Mouse (Mus musculus) brown adipose tissue, adult 24 weeks (tissue): ENCODE measurements around the gene Oscp1. TPM values are rescaled to one million over a fixed set of nuclear protein-coding genes. Genes with fewer than 3 reads are reported as not detected.

Experiments
- H3K27ac ChIP-seq: fragments of 200-500 bp; replicated peaks from 2 replicates; pipeline ENCODE4 v1.5.1; 2012; ENCODE audit warnings: low read depth, mild to moderate bottlenecking, low read length
- H3K4me1 ChIP-seq: fragments of 200-500 bp; 2 replicates; pipeline ENCODE4 v1.6.1; 2012; ENCODE audit warnings: low read length, mixed read lengths; ENCODE audit not compliant: control insufficient read depth, insufficient read depth, insufficient read length
- H3K4me3 ChIP-seq: fragments of 200-500 bp; 2 replicates; pipeline ENCODE4 v1.5.1; 2012; ENCODE audit warnings: low read depth, mild to moderate bottlenecking, low read length, moderate library complexity; ENCODE audit not compliant: insufficient read depth
- polyA plus RNA-seq: library from polyadenylated mRNA; stranded (reverse); fragments of >200 nt; gene quantifications from 2 replicates; pipeline ENCODE4 v1.2.4, GENCODE M21; 2012; ENCODE audit not compliant: missing spikeins, insufficient read depth, insufficient read length

Gene Oscp1
- 16.3 and 26.3 TPM in 2 replicates for polyA plus RNA-seq

- no peak within 1 kb of the TSS for H3K27ac ChIP-seq
- peak within 1 kb of the TSS; percentile 76 for H3K4me3 ChIP-seq
- H3K4me1 ChIP-seq, result no peaks in the 10 kb centered on the region
Observed at GRCm38 (mm10) chr4:126058134-126058996, at the start of gene Oscp1. Oscp1 (plus strand) TSS chr4:126058565.

GRCm38 (mm10) chr4:126017676-126018332 is 40.6 kb upstream of the Oscp1 start:
- H3K27ac ChIP-seq, result no peak overlapping the region
- H3K4me1 ChIP-seq, result no peaks in the 10 kb centered on the region
- no peak overlapping the region for H3K4me3 ChIP-seq

DNA sequence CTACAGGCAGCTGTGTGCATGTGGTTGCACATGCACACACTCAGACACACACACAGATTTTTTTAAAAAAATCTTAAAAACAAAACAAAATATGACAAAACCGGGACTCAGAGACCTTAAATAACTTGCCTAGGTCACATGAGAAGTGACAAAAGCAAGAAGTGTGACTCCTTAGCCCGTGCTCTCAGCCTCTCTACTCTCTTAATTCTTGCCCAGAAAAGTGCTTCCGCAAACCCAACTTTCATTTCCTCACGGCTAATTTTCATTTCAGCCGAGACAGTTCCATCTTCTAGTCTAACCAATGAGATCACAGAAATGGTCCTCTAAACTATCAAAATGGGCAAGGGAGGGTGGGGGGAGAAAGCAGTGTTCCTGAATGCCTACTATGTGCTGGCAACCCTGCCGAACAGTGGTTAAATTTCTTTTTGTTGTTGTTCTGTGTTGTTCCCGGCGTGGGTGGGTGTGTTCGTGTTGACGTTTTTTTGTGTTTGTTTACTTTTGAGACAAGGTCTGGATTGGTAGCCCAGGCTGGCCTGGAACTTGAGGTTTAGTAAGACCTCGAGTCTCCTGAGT is 39.3 kb upstream of the Oscp1 start:
- no peaks in the 10 kb centered on the region for H3K4me1 ChIP-seq
- 0 out of 2 replicates have a peak overlapping the region, but pooled peaks have one; percentile 27 for H3K27ac ChIP-seq
- no peak overlapping the region for H3K4me3 ChIP-seq

- H3K27ac ChIP-seq, result peak within 1 kb of the TSS; percentile 63
- H3K4me3 ChIP-seq, result peak within 1 kb of the TSS; percentile 36
- no peaks in the 10 kb centered on the region for H3K4me1 ChIP-seq
Observed at GRCm38 (mm10) chr4:126024303-126024900, 34.0 kb upstream of the Oscp1 start, which contains the start of gene Csf3r. Csf3r (plus strand) TSS chr4:126024550.

GRCm38 (mm10) chr4:126025801-126026200 is 32.6 kb upstream of the Oscp1 start:
- no peaks in the 10 kb centered on the region for H3K4me1 ChIP-seq
- H3K27ac ChIP-seq, result no peak overlapping the region
- no peak overlapping the region for H3K4me3 ChIP-seq

GRCm38 (mm10) chr4:126027980-126028379 is 30.4 kb upstream of the Oscp1 start:
- H3K27ac ChIP-seq, result no peak overlapping the region

DNA sequence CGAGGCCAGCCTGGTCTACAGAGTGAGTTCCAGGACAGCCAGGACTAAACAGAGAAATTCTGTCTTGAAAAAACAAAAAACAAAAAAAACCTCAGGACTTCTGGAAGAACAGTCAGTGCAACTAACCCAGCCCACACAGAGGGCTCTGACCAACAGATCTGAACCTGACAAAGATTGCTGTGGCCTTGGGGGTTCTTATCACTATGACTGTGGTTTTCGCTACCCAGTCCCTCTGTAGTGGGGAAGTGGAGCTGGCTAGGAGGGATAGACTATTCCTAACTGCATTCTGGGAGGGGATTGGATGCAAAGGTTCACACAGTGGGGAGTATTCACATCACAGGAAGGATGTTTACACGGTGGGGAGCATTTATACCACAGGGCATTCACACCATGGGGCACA is 29.3 kb upstream of the Oscp1 start:
- no peak overlapping the region for H3K4me3 ChIP-seq
- H3K4me1 ChIP-seq, result no peaks in the 10 kb centered on the region

More at GRCm38 (mm10) chr4:126027980-126028379, 30.4 kb upstream of the Oscp1 start:
- H3K4me1 ChIP-seq, result no peaks in the 10 kb centered on the region
- no peak overlapping the region for H3K4me3 ChIP-seq

DNA sequence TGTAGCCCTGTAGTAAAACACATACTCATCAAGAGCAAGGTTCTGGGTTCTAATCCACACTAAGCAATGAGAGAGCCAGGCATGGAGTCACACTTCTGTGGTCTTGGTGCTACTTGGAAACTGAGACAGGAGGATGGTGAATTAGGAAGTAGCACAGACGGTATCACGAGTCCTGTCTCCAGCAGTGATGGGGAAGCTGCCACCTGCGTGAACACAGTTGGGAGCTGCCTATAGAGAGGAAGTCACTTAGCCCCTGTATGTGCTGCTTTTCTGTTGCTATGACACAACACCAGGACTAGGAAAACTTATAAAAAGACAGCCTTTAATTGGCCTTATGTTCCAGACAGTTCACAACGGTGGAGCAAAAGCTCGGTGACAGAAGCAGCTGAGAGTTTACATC is 27.7 kb upstream of the Oscp1 start:
- H3K4me1 ChIP-seq, result no peaks in the 10 kb centered on the region
- H3K4me3 ChIP-seq, result no peak overlapping the region
- H3K27ac ChIP-seq, result no peak overlapping the region

More for the DNA sequence above, 29.3 kb upstream of the Oscp1 start:
- H3K27ac ChIP-seq, result no peak overlapping the region

- H3K27ac ChIP-seq, result no peak overlapping the region
- no peak overlapping the region for H3K4me3 ChIP-seq
- no peaks in the 10 kb centered on the region for H3K4me1 ChIP-seq
Observed at GRCm38 (mm10) chr4:126035413-126035812, 23.0 kb upstream of the Oscp1 start.

DNA sequence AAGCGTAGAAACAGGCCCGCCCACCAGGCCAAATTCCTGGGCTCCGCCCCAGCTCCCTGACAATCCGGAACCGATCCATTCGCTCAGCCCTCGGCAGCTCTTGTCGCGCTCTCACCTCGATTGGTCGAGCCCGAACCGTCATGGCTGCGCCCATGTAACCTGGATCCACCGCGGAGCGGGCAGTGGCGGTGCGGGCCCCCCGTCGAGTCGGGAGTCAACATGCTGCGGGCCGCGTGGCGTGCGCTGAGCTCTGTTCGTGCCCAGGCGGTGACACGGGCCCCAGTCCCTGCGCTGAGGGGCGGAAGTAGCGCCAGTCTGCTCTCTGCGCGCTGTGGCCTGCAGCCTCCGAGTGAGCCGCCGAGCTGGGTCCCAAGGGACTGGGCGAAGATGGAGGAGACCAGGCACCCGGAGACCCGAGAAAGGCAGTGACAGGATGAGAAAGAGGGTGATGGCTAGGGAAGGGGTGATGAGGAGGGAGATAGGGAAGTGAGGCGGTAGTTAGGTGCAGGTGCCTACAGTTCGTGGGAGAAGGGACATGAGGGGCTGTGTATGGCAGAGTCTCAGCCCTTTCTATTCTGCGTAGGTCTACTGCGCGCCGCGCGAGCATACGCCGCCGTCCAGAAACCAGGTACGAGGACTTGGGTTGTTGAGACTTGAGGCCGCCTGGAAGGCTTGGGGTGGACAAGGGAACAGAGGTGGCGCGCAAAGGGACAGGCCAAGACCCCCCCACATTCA is 11.3 kb upstream of the Oscp1 start, which contains the start of gene Mrps15:
Mrps15 (plus strand) TSS at position 75 of the 735 bp plus-strand sequence.
- H3K4me3 ChIP-seq, result peak within 1 kb of the TSS; percentile 98
- H3K27ac ChIP-seq, result peak within 1 kb of the TSS; percentile 72
- no peaks in the 10 kb centered on the region for H3K4me1 ChIP-seq

DNA sequence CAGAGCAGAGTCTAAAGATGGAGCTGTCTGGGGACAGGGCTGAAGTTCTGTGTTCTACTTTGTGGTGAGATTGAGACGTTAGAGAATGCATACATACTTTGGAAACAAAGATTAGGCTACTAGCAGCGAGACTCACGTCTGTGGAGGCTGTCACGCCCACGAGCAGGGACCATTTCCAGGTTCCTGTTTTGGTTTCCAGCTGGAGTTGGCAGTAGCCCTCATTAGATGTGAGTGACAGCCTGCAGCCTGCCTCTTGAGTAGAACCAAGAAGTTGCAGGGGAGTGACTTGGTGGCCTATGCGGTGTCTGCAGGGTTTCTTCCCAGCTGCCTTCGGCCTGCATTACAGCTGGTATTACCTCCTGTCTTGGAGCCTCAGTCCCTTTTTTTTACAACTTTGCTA is 6.7 kb upstream of the Oscp1 start:
- Histone ChIP-seq H3K27ac (no peak overlapping the region), H3K4me3 (no peak overlapping the region), H3K4me1 (no peaks in the 10 kb centered on the region)

GRCm38 (mm10) chr4:126057207-126058133 is 895 bp upstream of the Oscp1 start:
- no peaks in the 10 kb centered on the region for H3K4me1 ChIP-seq
- H3K4me3 ChIP-seq, result peak overlapping the region; percentile 76
- H3K27ac ChIP-seq, result no peak overlapping the region

DNA sequence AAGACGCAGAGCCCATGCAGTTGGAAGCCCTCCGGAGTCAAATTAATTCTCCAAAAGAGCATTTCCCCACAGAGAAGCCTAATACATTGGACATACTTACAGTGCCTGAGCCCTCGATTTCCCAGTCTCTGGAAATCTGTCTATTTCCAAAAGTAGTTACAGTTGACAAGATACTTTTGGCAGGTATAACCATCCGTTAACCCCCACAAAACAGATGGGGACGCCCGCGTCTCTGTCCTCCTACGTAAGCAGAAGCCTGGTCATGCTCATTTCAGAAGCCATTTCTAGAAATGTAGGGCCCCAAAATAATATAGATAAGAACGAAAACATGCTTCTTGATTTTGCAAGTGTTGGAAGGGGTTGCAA is 615 bp downstream of the Oscp1 start:
- Histone ChIP-seq H3K4me3 (peak overlapping the region; percentile 76; the same call in 1 of the 2 replicates), H3K4me1 (no peaks in the 10 kb centered on the region), H3K27ac (no peak overlapping the region)
